Mouse (Mus musculus) myocyte (in vitro differentiated cells): Measurements from ENCODE around the gene Ubr2.

Experiments used
- CEBPB ChIP-seq: IDR thresholded peaks from 2 replicates; pipeline ENCODE4 v1.6.1; 2011; ENCODE audit warnings: mild to moderate bottlenecking, moderate library complexity; ENCODE audit not compliant: poor library complexity, insufficient read depth, severe bottlenecking
- E2F4 ChIP-seq: IDR thresholded peaks from one replicate; pipeline ENCODE4 v1.6.1; 2011; ENCODE audit warnings: mild to moderate bottlenecking, control low read depth, moderate library complexity; ENCODE audit not compliant: insufficient read depth
- MAX ChIP-seq: IDR thresholded peaks from one replicate; pipeline ENCODE4 v1.6.1; 2011; ENCODE audit warnings: low read depth, mild to moderate bottlenecking, control low read depth
- MYOD1 ChIP-seq, 3 experiments: IDR thresholded peaks; one replicate each; pipeline ENCODE4 v1.6.1; 2011; ENCODE audit warnings: control low read depth in 2 of 3, low read depth in 2 of 3, mild to moderate bottlenecking in 2 of 3, moderate library complexity in 1 of 3; ENCODE audit not compliant: insufficient read length in 2 of 3, control insufficient read depth in 1 of 3
- MYOG ChIP-seq, 3 experiments: IDR thresholded peaks; one replicate each; pipeline ENCODE4 v1.6.1; 2011; ENCODE audit warnings: control low read depth in 2 of 3, low read depth in 2 of 3, mild to moderate bottlenecking in 2 of 3; ENCODE audit not compliant: insufficient read length in 2 of 3, control insufficient read depth in 1 of 3, insufficient read depth in 1 of 3
- POLR2A ChIP-seq: IDR thresholded peaks from one replicate; pipeline ENCODE4 v1.6.1; 2011; ENCODE audit warnings: low read depth, mild to moderate bottlenecking, control low read depth, moderate library complexity; ENCODE audit not compliant: insufficient read length
- POLR2AphosphoS2 ChIP-seq: IDR thresholded peaks from one replicate; pipeline ENCODE4 v1.6.1; 2011; ENCODE audit warnings: low read depth, control low read depth; ENCODE audit not compliant: insufficient read length
- SRF ChIP-seq: IDR thresholded peaks from one replicate; pipeline ENCODE4 v1.6.1; 2011; ENCODE audit warnings: low read depth; ENCODE audit not compliant: control insufficient read depth, insufficient read length
- TCF12 ChIP-seq: IDR thresholded peaks from one replicate; pipeline ENCODE4 v1.6.1; 2011; ENCODE audit warnings: mild to moderate bottlenecking, control low read depth; ENCODE audit not compliant: poor library complexity, insufficient read depth, severe bottlenecking
- TCF3 ChIP-seq: IDR thresholded peaks from one replicate; pipeline ENCODE4 v1.6.1; 2011; ENCODE audit warnings: low read depth, control low read depth; ENCODE audit not compliant: insufficient read length
- USF1 ChIP-seq: IDR thresholded peaks from one replicate; pipeline ENCODE4 v1.6.1; 2011; ENCODE audit warnings: low read depth, mild to moderate bottlenecking, control low read depth, moderate library complexity

- TF ChIP-seq POLR2A (no peak), TCF12 (no peak), SRF (no peak), TCF3 (no peak), USF1 (peak; percentile 74), MAX (no peak), POLR2AphosphoS2 (no peak), MYOD1 (IDR thresholded peaks at IDR 0.05; ENCODE audit: control insufficient read depth in 1 of 3, insufficient read length in 2 of 3, low read depth in 2 of 3) (peak; percentile 16 to 75 (median 61)), E2F4 (no peak), CEBPB (no peak), MYOG (IDR thresholded peaks at IDR 0.05; ENCODE audit: control insufficient read depth in 1 of 3, insufficient read depth in 1 of 3, insufficient read length in 2 of 3, low read depth in 2 of 3) (peak in 2 of 3 experiments; percentile 58 to 68)
Observed at GRCm38 (mm10) chr17:46995621-46996020, 14.7 kb downstream of the Ubr2 start.
